Mouse (Mus musculus) cerebellum, postnatal 36 days (tissue): ENCODE measurements at regions not wholly inside any gene's neighbourhood (a gene's known extent, or its start where the extent isn't known, plus 50 kb on each side); places are given as distances from the start of the nearest gene placed in this dataset.

ENCODE experiments used
- DNase-seq, 2 experiments: peaks; one replicate each; pipeline ENCODE4 v3.0.0; 2021 to 2022; ENCODE audit warnings: mixed read lengths in 2 of 2

GRCm38 (mm10) chr14:87864388-87865215 lies 448.2 kb downstream of the Tdrd3 start:
- DNase-seq: no peak

GRCm38 (mm10) chr14:87865216-87866202 lies 449.1 kb downstream of the Tdrd3 start:
- DNase-seq: peak in 1 of 2 experiments; percentile 2

- no peak for DNase-seq
Observed at GRCm38 (mm10) chr14:87901784-87902183, 485.3 kb downstream of the Tdrd3 start.

GRCm38 (mm10) chr14:87902416-87902815 lies 486.0 kb downstream of the Tdrd3 start:
- DNase-seq: no peak
